Mouse (Mus musculus) gastrocnemius, postnatal 14 days (tissue): Measurements from ENCODE around the gene Ecm1. TPM values are rescaled to one million over a fixed set of nuclear protein-coding genes. Genes with fewer than 3 reads are reported as not detected.
A peak's percentile ranks its signal among the peaks of the same experiment; 100 is the strongest.

ENCODE experiments used
- DNase-seq: peaks from one replicate; pipeline ENCODE4 v3.0.0; 2021; ENCODE audit warnings: mixed read lengths
- intact Hi-C: fragments of 180-260 bp; cut with DNase I; formaldehyde crosslinking; loops from one replicate; pipeline ENCODE4 v1.15.1; 2025; ENCODE audit warnings: low total_unique reads
- total RNA-seq, 2 experiments: library from RNA; stranded (reverse); gene quantifications; 2 replicates each; pipeline ENCODE4 v1.2.3; 2021

Ecm1 gene
- total RNA-seq, 2 experiments from 2014 or later, result 16.7 to 18.5 TPM

DNA sequence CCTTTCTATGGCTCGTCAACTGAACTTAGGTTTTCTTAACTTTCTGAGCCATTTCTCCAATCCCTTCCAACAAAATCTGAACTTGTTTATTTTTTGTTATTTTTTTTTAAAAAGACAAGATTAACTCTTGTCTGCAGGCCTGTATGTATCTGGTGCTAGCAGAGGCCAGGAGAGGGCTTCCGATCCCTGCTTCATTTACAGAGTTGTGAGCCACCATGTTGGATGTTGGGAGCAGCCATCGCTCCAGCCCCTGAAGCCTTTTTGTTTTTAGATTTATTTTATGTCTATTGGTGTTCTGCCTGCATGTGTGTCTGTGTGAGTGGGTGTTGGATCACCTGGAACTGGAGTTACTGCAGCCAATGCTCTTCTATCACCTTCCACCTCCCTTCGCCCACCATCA is 7.6 kb downstream of the Ecm1 start:
- intact Hi-C loops, result no loop called here

DNA sequence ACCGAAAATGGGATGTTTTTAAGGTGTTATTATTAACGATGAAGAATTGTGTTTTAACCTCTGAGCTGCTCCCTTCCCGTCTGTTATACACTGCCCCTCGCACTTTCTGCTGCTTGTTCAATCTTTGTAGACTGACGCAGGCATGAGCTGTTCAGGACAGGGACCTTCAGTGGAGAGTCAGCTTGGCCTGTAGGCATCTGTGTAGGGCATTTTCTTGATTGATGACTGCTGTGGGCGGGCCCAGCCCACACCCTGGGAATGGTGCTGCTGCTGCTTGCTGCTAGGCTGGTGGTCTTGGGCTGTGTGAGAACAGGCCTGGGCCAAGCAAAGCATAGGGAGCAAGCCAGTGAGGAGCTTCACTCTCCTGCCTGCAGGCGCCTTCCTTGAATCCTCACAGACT is 8.9 kb downstream of the Ecm1 start:
- DNase-seq, result no peak
- intact Hi-C loops, result no loop called here

More for the DNA sequence above, 7.6 kb downstream of the Ecm1 start:
- DNase-seq, result no peak

DNA sequence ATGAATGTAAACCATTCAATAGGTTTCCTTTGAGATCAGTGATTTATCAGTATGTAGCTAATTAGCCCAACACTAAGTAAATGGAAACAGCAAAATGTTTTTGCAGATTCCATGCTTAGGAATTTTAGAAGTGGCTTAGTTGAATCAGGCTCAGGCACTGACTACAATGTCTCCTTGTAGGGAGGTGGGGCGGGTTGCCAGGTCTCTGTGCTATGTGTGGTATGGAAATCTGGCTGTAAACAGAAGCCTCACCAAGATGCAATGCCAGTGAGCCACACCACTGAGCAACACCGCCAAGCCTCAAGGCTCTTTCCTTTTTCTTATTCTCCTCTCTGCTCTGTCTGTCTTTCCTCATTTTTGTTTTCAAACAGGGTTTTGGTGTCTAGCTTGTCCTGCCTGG is 10.5 kb downstream of the Ecm1 start:
- intact Hi-C loops, result no loop called here
- DNase-seq, result no peak

DNA sequence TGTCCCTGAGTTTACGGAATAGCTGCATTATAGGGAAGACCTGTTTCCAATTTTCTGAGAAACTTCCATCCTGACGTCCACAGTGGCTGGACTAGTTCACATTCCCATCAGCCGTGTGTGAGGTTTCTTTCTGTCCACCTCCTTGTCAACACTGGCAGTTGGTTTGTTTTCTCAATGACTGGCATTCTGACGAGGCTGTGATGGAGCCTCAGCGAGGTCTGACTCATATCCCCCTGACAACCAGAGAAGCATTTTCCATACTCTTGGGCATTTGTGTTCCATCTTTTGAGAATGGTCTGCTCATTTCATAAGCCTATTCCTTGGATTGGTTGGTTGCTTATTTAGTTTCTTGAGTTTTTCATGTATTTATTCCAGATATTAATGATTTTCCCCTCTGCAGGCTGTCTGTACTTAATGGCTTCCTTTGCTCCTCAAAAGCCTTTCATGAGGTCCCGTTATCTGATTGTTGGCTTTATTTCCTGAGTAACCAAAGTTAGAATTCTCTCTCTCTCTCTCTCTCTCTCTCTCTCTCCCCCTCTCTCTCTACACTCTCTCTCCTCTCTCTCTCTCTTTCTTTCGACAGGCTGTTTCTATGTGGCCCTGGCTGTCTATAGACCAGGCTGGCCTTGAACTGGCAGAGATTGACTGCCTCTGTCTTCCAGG is 12.5 kb downstream of the Ecm1 start:
- DNase-seq, result no peak
- intact Hi-C loops, result no loop called here

DNA sequence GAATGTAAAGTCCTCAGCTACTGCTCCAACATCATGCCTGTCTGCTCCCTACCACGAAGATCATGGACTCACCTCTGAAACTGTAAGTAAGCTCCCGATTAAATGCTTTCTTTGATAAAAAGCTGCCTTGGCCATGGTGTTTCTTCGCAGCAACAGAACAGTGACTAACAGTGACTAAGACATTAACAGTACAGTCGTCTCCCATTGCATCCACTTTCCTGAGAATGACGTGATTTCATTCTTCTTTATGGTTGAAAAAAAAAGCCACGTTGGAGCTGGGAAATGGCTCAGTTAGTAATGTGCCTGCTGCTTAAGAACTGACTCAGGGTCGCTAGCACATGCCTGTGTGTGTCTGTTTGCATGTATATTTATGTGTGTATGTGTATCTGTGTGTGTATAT is 13.5 kb downstream of the Ecm1 start:
- no peak for DNase-seq
- intact Hi-C loops, result no loop called here

DNA sequence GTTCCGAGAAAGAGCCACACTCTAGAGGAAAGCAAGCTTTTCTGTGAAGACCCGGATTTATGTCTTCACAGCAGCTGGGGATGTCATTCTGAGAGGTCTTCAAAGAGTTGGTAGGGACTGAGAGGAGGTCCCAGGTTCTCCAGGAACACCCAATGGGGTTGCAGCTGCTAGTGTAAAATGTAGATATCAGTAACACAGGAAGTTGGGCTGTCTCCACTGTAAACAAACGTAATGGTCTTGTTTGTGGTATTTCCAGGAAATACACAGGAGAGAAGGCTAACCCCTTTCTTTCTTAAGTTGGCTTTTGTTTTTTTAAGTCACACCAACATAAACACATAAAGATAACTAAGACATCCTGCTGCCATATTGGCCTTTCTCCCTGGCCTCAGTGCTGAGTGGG is 17.0 kb downstream of the Ecm1 start:
- intact Hi-C loops, result no loop called here
- no peak for DNase-seq

DNA sequence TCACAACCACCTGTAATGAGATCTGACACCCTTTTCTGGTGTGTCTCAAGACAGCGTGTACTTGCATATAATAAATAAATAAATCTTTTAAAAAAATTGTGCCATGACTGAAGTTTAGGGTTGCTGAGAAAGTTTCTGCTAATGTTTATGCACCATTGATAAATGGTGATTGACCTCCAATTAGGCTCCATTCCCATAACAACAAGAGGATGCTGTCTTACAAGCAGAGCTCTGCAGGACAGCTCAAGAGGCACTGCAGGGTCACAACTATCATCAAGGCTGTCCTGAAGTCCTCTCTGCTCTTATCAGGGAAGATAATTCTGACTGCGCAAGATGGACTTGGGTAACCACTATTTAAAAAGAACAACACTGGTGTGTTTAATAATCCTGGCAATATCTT is 21.2 kb downstream of the Ecm1 start:
- DNase-seq, result no peak
- intact Hi-C loops, result no loop called here

DNA sequence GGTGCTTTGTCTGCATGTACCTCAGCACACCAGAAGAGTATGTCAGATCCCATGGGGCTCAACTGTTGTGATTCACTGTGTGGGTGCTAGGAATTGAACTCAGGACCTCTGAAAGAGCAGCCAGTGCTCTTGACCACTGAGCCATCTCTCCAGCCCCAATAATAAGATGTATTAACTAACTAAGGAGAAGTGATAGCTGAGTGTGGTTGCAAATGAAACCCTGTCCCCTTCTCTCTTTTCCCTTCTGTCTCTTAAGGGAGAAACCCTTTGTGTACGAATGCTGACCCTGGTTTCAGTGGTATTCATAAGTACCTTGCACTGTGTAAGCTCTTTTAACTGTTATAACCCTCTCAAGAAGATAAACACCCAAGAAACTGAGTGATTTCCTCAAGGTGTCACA is 23.3 kb downstream of the Ecm1 start:
- no peak for DNase-seq
- intact Hi-C loops, result no loop called here

DNA sequence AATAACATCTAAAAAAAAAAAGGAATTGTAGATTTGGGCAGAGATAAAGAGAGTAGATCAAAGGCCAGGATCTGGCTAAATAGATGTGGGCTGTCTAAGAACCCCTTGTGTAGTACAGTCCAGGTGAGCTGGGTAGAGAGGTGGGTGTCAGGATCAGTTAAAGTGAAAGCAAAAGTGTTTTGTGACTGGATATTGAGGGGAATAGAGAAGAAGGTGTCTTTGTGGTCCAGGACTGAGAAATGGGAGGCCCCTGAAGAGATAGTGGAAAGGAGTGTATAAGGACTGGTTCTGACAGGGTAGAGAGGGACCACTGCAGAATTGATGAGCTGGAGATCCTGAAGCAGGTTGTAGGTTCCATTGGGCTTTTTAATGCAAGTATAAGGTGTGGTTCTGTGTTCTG is 29.4 kb downstream of the Ecm1 start:
- DNase-seq, result no peak
- intact Hi-C loops, result loop anchor here (10.0 kb wide), 1 partner anchor 185 kb away; the partner anchor contains the start of gene Ctss

DNA sequence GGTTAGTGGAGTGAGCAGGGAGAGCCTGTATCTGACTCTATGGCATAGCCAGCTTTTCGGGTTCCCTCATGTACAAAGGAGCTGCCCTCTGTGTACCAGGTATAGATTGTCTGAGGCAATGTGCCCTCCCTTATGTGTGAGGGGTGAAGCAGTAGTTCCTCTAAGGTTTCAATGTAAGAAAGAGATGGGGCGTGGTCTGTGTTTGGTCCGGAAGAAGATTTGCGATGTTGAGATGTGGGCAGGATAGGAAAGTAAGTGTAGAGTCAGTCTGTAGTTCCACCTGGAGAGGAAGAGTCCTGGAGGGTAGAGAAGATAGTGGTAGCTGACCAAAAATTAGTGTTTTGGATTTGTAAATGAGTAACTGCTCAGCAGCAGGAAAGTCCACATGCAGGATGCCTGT is 30.3 kb downstream of the Ecm1 start:
- intact Hi-C loops, result loop anchor here (10.0 kb wide), 1 partner anchor 184 kb away; the partner anchor contains the start of gene Ctss
- DNase-seq, result no peak

DNA sequence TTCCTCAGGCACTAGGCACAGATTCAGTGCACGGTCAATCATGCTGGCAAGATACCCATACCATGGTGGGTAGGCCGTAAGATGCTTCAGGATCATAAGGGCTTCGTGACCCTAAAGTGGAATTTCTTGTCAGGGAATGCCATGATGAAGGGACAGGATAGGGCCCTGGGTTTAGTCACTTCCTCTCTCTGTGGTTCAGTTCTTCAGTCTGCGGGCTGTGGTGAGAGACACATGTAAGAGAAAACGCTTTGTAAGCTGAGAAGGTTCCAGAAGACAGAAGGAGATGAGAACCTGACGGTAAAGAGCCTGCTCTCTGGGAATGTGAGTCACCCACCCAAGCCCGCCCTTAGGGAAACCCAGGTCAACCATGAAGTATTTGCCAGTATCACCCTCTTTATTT is 31.9 kb downstream of the Ecm1 start:
- intact Hi-C loops, result loop anchor here (10.0 kb wide), 1 partner anchor 183 kb away; the partner anchor contains the start of gene Ctss
- no peak for DNase-seq

DNA sequence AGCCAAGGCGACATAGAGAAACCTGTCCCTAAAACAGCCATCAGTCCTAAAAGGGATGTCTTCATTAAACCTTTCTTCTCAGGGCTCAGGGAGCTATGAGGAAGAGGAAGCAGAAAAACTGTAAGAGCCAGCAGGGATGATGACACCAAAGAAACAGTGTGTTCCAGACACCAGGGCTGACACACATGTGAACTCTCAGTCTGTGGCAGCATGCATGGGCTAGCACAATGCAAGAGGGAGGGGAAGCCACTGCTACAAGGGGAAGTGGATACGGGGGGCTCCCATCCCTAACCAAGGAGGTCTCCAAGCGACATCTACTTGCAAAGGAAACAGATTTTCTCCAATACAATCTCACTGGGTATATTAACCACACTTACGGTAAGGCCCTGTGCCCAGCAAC is 33.1 kb downstream of the Ecm1 start:
- DNase-seq, result no peak
- intact Hi-C loops, result loop anchor here (10.0 kb wide), 1 partner anchor 181 kb away; the partner anchor contains the start of gene Ctss

DNA sequence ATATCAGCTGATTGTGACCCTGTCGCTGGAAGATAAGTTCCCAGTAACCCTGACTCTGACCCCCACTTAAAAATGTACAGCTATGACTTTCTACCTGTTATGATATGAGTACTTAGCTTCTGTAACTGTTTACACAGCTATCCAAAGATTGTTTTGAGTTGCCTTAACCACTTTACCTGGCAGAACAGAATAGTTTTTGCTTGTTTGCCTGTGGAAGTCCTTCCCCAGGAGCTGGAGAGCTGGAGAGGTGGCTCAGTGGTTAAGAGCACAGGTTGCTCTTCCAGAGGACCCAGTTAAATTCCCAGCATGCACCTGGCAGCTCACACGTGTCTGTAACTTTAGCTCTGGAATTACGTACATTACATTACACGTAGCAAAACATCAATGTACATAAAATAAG is 34.8 kb downstream of the Ecm1 start:
- no peak for DNase-seq
- intact Hi-C loops, result loop anchor here (10.0 kb wide), 1 partner anchor 180 kb away; the partner anchor contains the start of gene Ctss

DNA sequence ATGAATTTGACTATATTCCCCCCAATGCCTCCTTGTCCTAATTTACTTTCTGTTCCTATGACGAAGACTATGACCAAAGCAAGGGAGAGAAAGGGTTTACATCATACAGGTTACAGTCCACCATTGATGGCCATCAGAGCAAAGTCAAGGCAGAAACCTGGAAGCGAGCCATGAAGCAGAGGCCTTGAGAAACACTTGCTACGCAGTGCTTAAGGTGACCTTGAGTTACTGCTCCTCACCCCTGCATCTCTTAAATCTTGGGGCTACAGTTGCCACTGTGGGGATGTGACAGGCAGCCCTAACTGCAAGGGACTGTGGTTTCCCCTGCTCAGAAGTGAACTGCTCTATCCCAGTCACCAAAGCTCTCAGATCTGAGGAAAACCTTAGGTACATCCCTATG is 36.1 kb downstream of the Ecm1 start:
- intact Hi-C loops, result loop anchor here (10.0 kb wide), 1 partner anchor 178 kb away; the partner anchor contains the start of gene Ctss
- DNase-seq, result no peak

DNA sequence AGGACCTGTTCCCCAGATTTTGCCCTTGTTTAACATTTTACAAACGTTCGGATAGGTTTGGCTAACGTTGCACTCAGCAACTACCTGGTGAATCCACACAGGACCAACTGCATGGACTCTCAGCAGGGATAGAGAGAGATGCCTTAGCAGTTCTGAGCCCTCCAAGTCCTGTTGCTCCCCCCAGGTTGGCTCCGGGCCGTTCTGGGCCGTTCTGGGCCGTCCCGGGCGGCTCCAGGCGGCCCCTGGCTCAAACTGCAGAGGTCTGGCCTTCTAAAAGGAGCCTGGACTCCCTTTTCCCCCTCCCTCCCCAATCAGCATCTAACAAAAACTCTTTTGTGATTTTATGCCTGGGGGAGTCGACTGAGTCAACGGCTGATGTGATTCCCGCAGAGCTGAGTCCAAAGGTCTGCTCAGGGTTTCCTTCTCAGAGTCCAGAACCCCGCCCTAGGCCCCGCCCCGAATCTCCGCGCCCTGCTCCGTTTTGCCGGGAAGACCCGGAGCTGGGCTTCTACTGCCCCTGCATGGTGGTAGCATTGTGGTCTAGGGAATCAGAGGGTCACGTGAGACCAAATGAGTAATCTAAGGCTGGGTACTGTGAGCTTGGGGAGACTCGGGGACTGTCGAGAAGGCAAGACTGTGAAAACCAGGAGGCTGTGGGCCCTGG is 37.4 kb downstream of the Ecm1 start:
- intact Hi-C loops, result loop anchor here (10.0 kb wide), 1 partner anchor 177 kb away; the partner anchor contains the start of gene Ctss
- DNase-seq, result peak; percentile 87

DNA sequence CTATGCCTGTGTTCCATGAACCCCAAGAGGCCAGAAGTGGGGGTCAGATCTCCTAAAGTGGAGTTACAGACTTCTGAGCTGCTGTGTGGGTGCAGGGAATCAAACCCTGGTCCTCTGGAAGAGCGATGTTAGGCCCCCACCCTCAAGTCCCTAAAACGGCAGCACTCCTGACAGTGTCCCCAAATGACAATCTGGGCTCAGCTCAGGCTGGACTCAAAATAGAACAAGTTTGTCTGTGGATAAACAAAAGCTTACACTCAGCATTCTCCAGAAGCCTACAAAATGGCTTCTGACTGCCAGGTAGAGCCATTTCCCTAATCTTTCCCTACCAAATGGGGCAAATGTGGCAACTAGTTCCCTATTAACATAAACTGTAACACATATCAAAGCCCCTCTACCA is 38.3 kb downstream of the Ecm1 start:
- intact Hi-C loops, result loop anchor here (10.0 kb wide), 1 partner anchor 176 kb away; the partner anchor contains the start of gene Ctss
- no peak for DNase-seq

DNA sequence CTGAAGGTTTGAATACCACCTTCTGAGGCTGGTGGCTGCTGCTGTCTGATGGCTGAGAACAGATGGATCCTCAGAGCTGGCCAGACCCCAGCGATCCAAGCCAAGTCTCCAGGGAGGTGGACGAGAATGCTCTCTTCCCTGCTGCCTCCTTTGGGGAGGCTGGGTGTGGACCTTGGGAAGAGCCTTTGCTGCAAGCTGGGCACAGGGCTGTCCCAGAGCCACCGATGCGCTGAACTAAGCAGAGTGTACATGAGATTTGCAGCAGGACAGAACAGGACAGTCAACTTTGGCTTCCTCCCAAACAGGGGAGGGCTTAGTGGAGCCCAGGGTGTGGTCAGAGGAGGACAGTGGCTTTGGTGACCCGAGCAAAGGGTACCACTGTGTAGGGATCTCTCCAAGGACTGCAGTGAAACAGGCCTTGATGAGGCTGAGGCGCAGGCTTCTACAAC is 39.1 kb downstream of the Ecm1 start:
- intact Hi-C loops, result loop anchor here (10.0 kb wide), 1 partner anchor 175 kb away; the partner anchor contains the start of gene Ctss

DNA sequence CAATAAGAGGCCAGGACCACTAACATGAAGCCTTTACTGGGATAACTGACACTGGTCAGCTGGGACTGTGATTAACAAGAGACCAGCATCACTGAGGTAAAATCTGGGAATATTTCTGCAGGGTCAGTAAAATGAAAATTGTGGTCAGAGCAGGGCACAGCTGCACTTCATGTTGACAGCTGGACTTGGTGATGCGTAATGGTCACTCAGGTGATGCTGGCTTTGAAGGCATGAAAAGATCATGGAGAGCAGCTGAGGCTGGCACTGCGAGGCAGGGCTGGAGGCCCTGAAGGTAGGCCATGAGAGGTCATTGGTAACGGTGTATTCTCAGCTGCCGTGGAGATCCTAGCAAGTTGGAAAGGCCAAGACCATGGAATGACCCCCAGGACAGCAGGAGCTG is 41.1 kb downstream of the Ecm1 start:
- intact Hi-C loops, result no loop called here

More for the DNA sequence above, 39.1 kb downstream of the Ecm1 start:
- DNase-seq, result peak; percentile 64

DNA sequence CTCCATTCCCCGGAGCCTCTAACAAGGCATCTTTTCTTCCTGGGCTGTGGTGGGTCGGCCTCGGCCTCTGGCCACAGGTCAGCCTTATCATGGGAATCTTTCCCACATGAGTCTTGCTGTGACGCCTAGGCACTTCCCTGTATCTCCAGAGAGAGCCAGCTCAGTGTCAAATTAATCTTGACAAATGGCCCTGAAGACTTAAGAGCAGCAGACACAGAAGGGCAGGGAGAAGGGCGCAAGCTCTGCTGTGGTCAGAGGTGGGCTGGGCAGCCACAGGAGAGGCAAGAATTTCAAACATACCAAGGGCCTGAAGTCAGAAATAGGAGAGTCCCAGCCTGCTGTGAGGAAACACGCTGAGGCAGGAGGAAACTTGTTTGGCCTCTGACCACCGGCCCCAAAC is 43.0 kb downstream of the Ecm1 start:
- intact Hi-C loops, result no loop called here
- no peak for DNase-seq

More for the DNA sequence above, 41.1 kb downstream of the Ecm1 start:
- no peak for DNase-seq

DNA sequence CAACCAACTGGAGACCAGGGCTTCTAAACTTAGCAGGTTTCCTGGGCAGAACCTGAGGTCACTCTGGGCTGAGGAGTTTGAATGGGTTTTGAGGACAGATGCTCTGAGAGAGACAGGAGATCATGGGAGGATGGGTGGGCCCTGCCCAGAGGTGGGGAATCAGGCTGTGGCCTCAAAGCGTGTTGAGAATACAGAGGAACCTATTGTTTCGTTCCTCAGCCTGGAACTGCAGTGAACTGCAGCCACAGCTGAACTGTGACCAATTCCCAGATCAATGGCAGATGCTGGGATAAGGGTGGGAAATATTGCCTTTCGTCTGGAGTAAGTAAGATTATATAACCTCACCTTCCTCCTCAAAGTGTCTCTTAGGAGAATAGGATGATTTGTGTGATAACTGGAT is 43.6 kb downstream of the Ecm1 start:
- intact Hi-C loops, result no loop called here
- DNase-seq, result no peak
